In the genomic region with DNA sequence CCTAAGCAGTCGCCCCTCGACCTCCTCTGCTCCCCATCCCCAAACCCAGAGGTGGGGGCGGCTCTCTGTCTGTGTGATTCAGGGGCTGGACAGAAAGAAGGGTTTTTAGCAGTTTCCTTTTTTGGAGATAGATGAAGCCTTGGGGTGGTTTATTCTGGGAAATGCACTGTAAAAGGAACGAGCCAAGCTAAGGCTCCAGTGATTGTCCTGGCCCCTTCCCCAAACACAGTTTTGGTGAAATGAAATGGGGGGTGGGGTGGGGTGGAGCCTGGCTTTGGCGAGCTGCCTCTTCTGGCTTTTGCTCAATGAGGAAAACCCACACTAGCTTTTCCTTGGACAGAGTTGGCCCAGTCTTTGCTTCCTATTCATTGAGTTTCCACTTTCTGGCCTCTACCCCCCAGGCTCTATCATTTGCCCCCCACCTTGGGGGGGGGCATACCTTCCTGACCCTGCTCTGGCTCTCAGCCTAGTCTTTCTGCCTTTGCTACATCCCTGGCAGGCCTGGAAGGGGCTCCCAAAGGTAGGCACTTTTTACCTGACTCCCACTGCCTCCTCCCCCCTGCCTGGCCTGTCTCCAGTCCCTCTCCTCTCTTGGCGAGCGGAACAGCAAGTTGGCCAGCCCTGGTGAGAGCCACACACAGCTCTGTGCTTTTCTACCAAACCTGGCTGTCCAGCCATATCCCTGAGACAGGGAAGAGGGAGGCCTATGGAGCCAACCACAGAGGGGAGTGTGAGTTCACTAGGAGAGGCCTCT, we compare ENCODE assay signal across 10 mouse cellular contexts.
DNase-seq lines count a peak whose midpoint lies in the region; ATAC-seq and TF ChIP-seq lines count a peak whose summit lies in the region.
"Had no signal": no experiment of that assay in that cellular context is flagged by ENCODE, and none has a peak within 500 bp of the region (broad histone marks: within the 10 kb centered on the region; RNA-seq: fewer than 3 reads in every experiment).

No protein-coding gene starts in this region.

- no peak overlapping the region for H3K4me3 ChIP-seq in kidney, postnatal 0 days (replicated peaks; ENCODE audit: low read depth, low read length)
- H3K4me3 ChIP-seq in embryonic facial prominence, embryonic 13.5 days, result no peak overlapping the region
- H3K4me3 ChIP-seq in midbrain, embryonic 15.5 days, result no peak overlapping the region
- H3K4me3 ChIP-seq in liver, embryonic 12.5 days, result no peak overlapping the region

- H3K9ac ChIP-seq in kidney, postnatal 0 days (ENCODE audit: low read depth, low read length), result no peak overlapping the region
- H3K9ac ChIP-seq in embryonic facial prominence, embryonic 13.5 days, result 0 out of 2 replicates have a peak overlapping the region, but pooled peaks have one; percentile 21
- H3K9ac ChIP-seq in midbrain, embryonic 15.5 days, result no peak overlapping the region
- H3K9ac ChIP-seq in liver, embryonic 12.5 days, result no peak overlapping the region

- ATAC-seq in kidney, postnatal 0 days (replicated peaks; ENCODE audit: low FRiP score, low read depth), result no peak
- peak; percentile 23; the same call in 1 of the 2 replicates for ATAC-seq in embryonic facial prominence, embryonic 13.5 days (ENCODE audit: insufficient number of reproducible peaks, insufficient read depth, low FRiP score, low TSS enrichment, low read depth)
- ATAC-seq in midbrain, embryonic 15.5 days (replicated peaks), result no peak
- ATAC-seq in liver, embryonic 12.5 days, result no peak

- peak; percentile 30 to 41 for DNase-seq in cerebellum, postnatal 14 days
- no peak for DNase-seq in cerebellum, adult 8-10 months
- no peak for DNase-seq in kidney, postnatal 0 days (ENCODE audit: low spot score)
- no peak for DNase-seq in kidney, adult 9 months
- no peak for DNase-seq in embryo, embryonic 9.5 days (ENCODE audit: extremely low spot score)
- DNase-seq: gastrocnemius, postnatal 36 days; lung, adult 2 months had no signal

- peak overlapping the region; percentile 36; the same call in 1 of the 2 replicates for H3K27ac ChIP-seq in kidney, postnatal 0 days
- peak overlapping the region; percentile 88 for H3K27ac ChIP-seq in embryonic facial prominence, embryonic 13.5 days
- peak overlapping the region; percentile 60; the same call in 1 of the 2 replicates for H3K27ac ChIP-seq in midbrain, embryonic 15.5 days
- no peak overlapping the region for H3K27ac ChIP-seq in liver, embryonic 12.5 days

- no peaks in the 10 kb centered on the region for H3K9me3 ChIP-seq in kidney, postnatal 0 days (replicated peaks; ENCODE audit: low read length)
- no peaks in the 10 kb centered on the region for H3K9me3 ChIP-seq in embryonic facial prominence, embryonic 13.5 days
- no peaks in the 10 kb centered on the region for H3K9me3 ChIP-seq in midbrain, embryonic 15.5 days
- no peaks in the 10 kb centered on the region for H3K9me3 ChIP-seq in liver, embryonic 12.5 days (replicated peaks)

- H3K27me3 ChIP-seq in kidney, postnatal 0 days (ENCODE audit: insufficient read depth, low read length), result no peaks in the 10 kb centered on the region
- no peaks in the 10 kb centered on the region for H3K27me3 ChIP-seq in embryonic facial prominence, embryonic 13.5 days
- no peaks in the 10 kb centered on the region for H3K27me3 ChIP-seq in midbrain, embryonic 15.5 days (replicated peaks)
- H3K27me3 ChIP-seq in liver, embryonic 12.5 days (replicated peaks), result no peaks in the 10 kb centered on the region

- H3K4me2 ChIP-seq in kidney, postnatal 0 days (ENCODE audit: low read length), result no peak overlapping the region
- H3K4me2 ChIP-seq in embryonic facial prominence, embryonic 13.5 days, result peak overlapping the region; percentile 44
- no peak overlapping the region for H3K4me2 ChIP-seq in midbrain, embryonic 15.5 days
- H3K4me2 ChIP-seq in liver, embryonic 12.5 days, result no peak overlapping the region

- peaks cover 38% of the 10 kb centered on the region for H3K4me1 ChIP-seq in kidney, postnatal 0 days (replicated peaks; ENCODE audit: insufficient read depth, low read length)
- H3K4me1 ChIP-seq in embryonic facial prominence, embryonic 13.5 days, result peaks cover 81% of the 10 kb centered on the region
- peaks cover 73% of the 10 kb centered on the region for H3K4me1 ChIP-seq in midbrain, embryonic 15.5 days
- peaks cover 19% of the 10 kb centered on the region for H3K4me1 ChIP-seq in liver, embryonic 12.5 days

- no peak for TF ChIP-seq CTCF in kidney, postnatal 0 days (IDR thresholded peaks at IDR 0.05; ENCODE audit: low read depth)

- WGBS in kidney, postnatal 0 days, result 57% methylated on average over 7 of the region's 7 CpGs
- WGBS in embryonic facial prominence, embryonic 13.5 days, result 51% methylated on average over 7 of the region's 7 CpGs
- WGBS in midbrain, embryonic 15.5 days, result 47% methylated on average over 7 of the region's 7 CpGs
- 49% methylated on average over 7 of the region's 7 CpGs for WGBS in liver, embryonic 12.5 days (ENCODE audit: insufficient replicate concordance)

- H3K36me3 ChIP-seq in kidney, postnatal 0 days (ENCODE audit: insufficient read depth, low read length), result no peaks in the 10 kb centered on the region
- 0 out of 2 replicates have a peak, but pooled peaks cover 6% of the 10 kb centered on the region for H3K36me3 ChIP-seq in embryonic facial prominence, embryonic 13.5 days
- H3K36me3 ChIP-seq in midbrain, embryonic 15.5 days (replicated peaks), result no peaks in the 10 kb centered on the region; the same call in 1 of the 2 replicates
- no peaks in the 10 kb centered on the region for H3K36me3 ChIP-seq in liver, embryonic 12.5 days

Comparison
In these comparisons a context has a peak if more than half of its experiments do, and no peak if none do; other contexts are left out.
1. DNase-seq: peak in cerebellum, postnatal 14 days (2 of 2); none in cerebellum, adult 8-10 months (single experiment), kidney, postnatal 0 days (single experiment), kidney, adult 9 months (single experiment) and embryo, embryonic 9.5 days (single experiment).